In genomic region chr10:84963726-84964125, GRCm38 (mm10) we compare ENCODE assay signal across 9 mouse cellular contexts. TPM values are rescaled to one million over a fixed set of nuclear protein-coding genes. Genes with fewer than 3 reads are reported as not detected.
DNase-seq lines count a peak whose midpoint lies in the region; ATAC-seq and TF ChIP-seq lines count a peak whose summit lies in the region.
"Had no signal": no experiment of that assay in that cellular context is flagged by ENCODE, and none has a peak within 500 bp of the region (broad histone marks: within the 10 kb centered on the region; RNA-seq: fewer than 3 reads in every experiment).

No protein-coding gene starts in this region.

- TF ChIP-seq EP300 in lung, postnatal 0 days (IDR thresholded peaks at IDR 0.05): no peak

- no peak for ATAC-seq in lung, postnatal 0 days
- ATAC-seq: Patski had no signal

- H3K4me1 ChIP-seq in lung, postnatal 0 days (ENCODE audit: insufficient read depth, low read depth, low read length): peaks cover 5% of the 10 kb centered on the region; the same call in 1 of the 2 replicates

- no peak overlapping the region for H3K27ac ChIP-seq in lung, postnatal 0 days (ENCODE audit: low read length)

- H3K27me3 ChIP-seq in lung, postnatal 0 days (replicated peaks; ENCODE audit: insufficient read depth, low read length): no peaks in the 10 kb centered on the region
- H3K27me3 ChIP-seq: Patski had no signal

- no peak overlapping the region for H3K4me3 ChIP-seq in lung, postnatal 0 days (ENCODE audit: low read depth, low read length)

- no peak for TF ChIP-seq CTCF in lung, postnatal 0 days (IDR thresholded peaks at IDR 0.05)

- H3K9ac ChIP-seq in lung, postnatal 0 days (replicated peaks; ENCODE audit: low read depth): no peak overlapping the region

- no peaks in the 10 kb centered on the region; the same call in 1 of the 2 replicates for H3K36me3 ChIP-seq in lung, postnatal 0 days (ENCODE audit: insufficient read depth, low read length)

- H3K4me2 ChIP-seq in lung, postnatal 0 days (replicated peaks; ENCODE audit: low read depth, low read length): no peak overlapping the region

- peak; percentile 14 for DNase-seq in MN1 (ENCODE audit: low spot score)
- DNase-seq in adipocyte (ENCODE audit: low spot score): peak; percentile 10
- peak; percentile 32 to 38 for DNase-seq in frontal cortex, postnatal 10 days (ENCODE audit: low spot score in 2 of 2)
- DNase-seq in left cerebral cortex, adult 9 months (ENCODE audit: low spot score in 2 of 2): peak; percentile 68 to 85
- DNase-seq in adrenal gland, postnatal 36 days: no peak
- no peak for DNase-seq in heart, postnatal 4 days
- DNase-seq in lung, postnatal 0 days (ENCODE audit: low spot score): no peak
- DNase-seq: liver had no signal

- no peaks in the 10 kb centered on the region for H3K9me3 ChIP-seq in lung, postnatal 0 days (ENCODE audit: low read length)

- WGBS in lung, postnatal 0 days: 78% methylated on average over 3 of the region's 3 CpGs

RNA-seq across cellular contexts. Expression of gene Ric8b, which starts 46.3 kb away (rescaled TPM):
- total RNA-seq in adrenal gland, postnatal 36 days (2021): 10 to 100 TPM; 29.2 to 38.7 TPM
- total RNA-seq in heart, postnatal 4 days (2021): 10 to 100 TPM; 19.9 to 21.2 TPM
- polyA plus RNA-seq in lung, postnatal 0 days (2015; fragmentation: Nextera tagmentation; extraction: Ambion mirVana): 9.6 and 12.7 TPM in 2 replicates

Comparison
In these comparisons a context has a peak if more than half of its experiments do, and no peak if none do; other contexts are left out.
1. DNase-seq: peak in MN1 (single experiment), adipocyte (single experiment), frontal cortex, postnatal 10 days (2 of 2) and left cerebral cortex, adult 9 months (2 of 2); none in adrenal gland, postnatal 36 days (0 of 2), heart, postnatal 4 days (single experiment) and lung, postnatal 0 days (single experiment).